Comparison of ENCODE assay signal across 7 mouse cellular contexts in genomic region chr8:115159711-115160374, GRCm38 (mm10).
DNase-seq lines count a peak whose midpoint lies in the region; ATAC-seq and TF ChIP-seq lines count a peak whose summit lies in the region.

No protein-coding gene starts in this region.

- TF ChIP-seq POLR2A in bone marrow macrophage, adult 2 months (IDR thresholded peaks at IDR 0.05; ENCODE audit: borderline replicate concordance, low read depth, low read length) = no peak

- no peaks in the 10 kb centered on the region for H3K9me3 ChIP-seq in forebrain, embryonic 11.5 days (ENCODE audit: control insufficient read depth, low read length)

- peaks cover 4% of the 10 kb centered on the region; the same call in 1 of the 2 replicates for H3K27me3 ChIP-seq in forebrain, embryonic 11.5 days (ENCODE audit: control insufficient read depth, insufficient read depth, low read length)

- peak; percentile 9 for DNase-seq in NIH3T3 (ENCODE audit: low read depth)
- DNase-seq in forebrain, embryonic 11.5 days (ENCODE audit: low spot score) = peak; percentile 68
- DNase-seq in heart, postnatal 36 days = peak; percentile 35 to 47
- peak; percentile 48 to 66 for DNase-seq in kidney, postnatal 4 days
- peak; percentile 21 for DNase-seq in lung, postnatal 25 days (ENCODE audit: low spot score)
- DNase-seq in right cerebral cortex, postnatal 25 days = peak; percentile 32

- H3K36me3 ChIP-seq in forebrain, embryonic 11.5 days (ENCODE audit: control insufficient read depth, insufficient read depth, low read length) = no peaks in the 10 kb centered on the region

- H3K9ac ChIP-seq in forebrain, embryonic 11.5 days (ENCODE audit: low read length) = peak overlapping the region; percentile 43

- no peak overlapping the region for H3K27ac ChIP-seq in bone marrow macrophage, adult 2 months (ENCODE audit: insufficient read depth, low read depth, low read length)
- 0 out of 2 replicates have a peak overlapping the region, but pooled peaks have one; percentile 18 for H3K27ac ChIP-seq in forebrain, embryonic 11.5 days (ENCODE audit: low read depth, low read length)

- H3K4me3 ChIP-seq in bone marrow macrophage, adult 2 months (ENCODE audit: insufficient read depth, low read length) = peak overlapping the region; percentile 65
- H3K4me3 ChIP-seq in forebrain, embryonic 11.5 days (ENCODE audit: low read depth, low read length) = peak overlapping the region; percentile 12; the same call in 1 of the 2 replicates

- no peak for ATAC-seq in forebrain, embryonic 11.5 days (replicated peaks; ENCODE audit: low FRiP score)

- 0 out of 2 replicates have a peak, but pooled peaks have one; percentile 12 for TF ChIP-seq CTCF in bone marrow macrophage, adult 2 months (IDR thresholded peaks at IDR 0.05; ENCODE audit: low read depth, low read length)

- WGBS in forebrain, embryonic 11.5 days = 17% methylated on average over 22 of the region's 22 CpGs

- H3K4me2 ChIP-seq in forebrain, embryonic 11.5 days (ENCODE audit: low read depth, low read length, severe bottlenecking) = peak overlapping the region; percentile 47

- H3K4me1 ChIP-seq in bone marrow macrophage, adult 2 months (ENCODE audit: control insufficient read depth, insufficient read depth, low read length) = no peaks in the 10 kb centered on the region; the same call in 1 of the 2 replicates
- peaks cover 14% of the 10 kb centered on the region for H3K4me1 ChIP-seq in forebrain, embryonic 11.5 days (replicated peaks; ENCODE audit: control insufficient read depth, insufficient read depth, low read length)

- intact Hi-C loops in heart, postnatal 36 days (cut with DNase I) = loop anchor here (5.0 kb wide), 2 partner anchors 388 to 547 kb away; partner anchors contain the start of gene Maf

Comparison
In these comparisons a context has a peak if more than half of its experiments do, and no peak if none do; other contexts are left out.
1. DNase-seq: peak in every context shown above with its lines; median percentile 68 in forebrain, embryonic 11.5 days; 57 in kidney, postnatal 4 days; 41 in heart, postnatal 36 days; 32 in right cerebral cortex, postnatal 25 days; 21 in lung, postnatal 25 days; 9 in NIH3T3.